Mouse (Mus musculus) heart, embryonic 14.5 days (tissue): ENCODE results near the gene Calr3. TPM values are rescaled to one million over a fixed set of nuclear protein-coding genes. Genes with fewer than 3 reads are reported as not detected.

Experiments
- ATAC-seq: fragments of 200-750 bp; cut with Nextera tagmentation; 2 replicates; pipeline ENCODE4 v1.8.0; 2017; ENCODE audit warnings: low read depth, moderate TSS enrichment; ENCODE audit not compliant: insufficient number of reproducible peaks, insufficient read depth, low FRiP score
- H3K27ac ChIP-seq, 2 experiments: fragments of 200-500 bp in 1 of 2; fragments of 300-500 bp in 1 of 2; sonication (generic) in 1 of 2; replicated peaks in 1 of 2; 2 replicates each; pipeline ENCODE4 v1.5.1; 2012 to 2014; ENCODE audit warnings: low read depth in 2 of 2, low read length in 2 of 2, control low read depth in 1 of 2, mild to moderate bottlenecking in 1 of 2, mixed read lengths in 1 of 2; ENCODE audit not compliant: control insufficient read depth in 1 of 2, insufficient read depth in 1 of 2
- H3K27me3 ChIP-seq: fragments of 300-500 bp; sonication (generic); 2 replicates; pipeline ENCODE4 v1.6.1; 2014; ENCODE audit warnings: mild to moderate bottlenecking, low read length, control low read depth; ENCODE audit not compliant: control insufficient read depth, insufficient read depth
- H3K36me3 ChIP-seq: fragments of 300-500 bp; sonication (generic); 2 replicates; pipeline ENCODE4 v1.6.1; 2014; ENCODE audit warnings: mild to moderate bottlenecking, control low read depth, low read length, mixed read lengths; ENCODE audit not compliant: control insufficient read depth, insufficient read depth
- H3K4me1 ChIP-seq, 2 experiments: fragments of 200-500 bp in 1 of 2; fragments of 300-500 bp in 1 of 2; sonication (generic) in 1 of 2; 2 replicates each; pipeline ENCODE4 v1.6.1; 2012 to 2014; ENCODE audit warnings: low read length in 2 of 2, control low read depth in 1 of 2, mixed read lengths in 1 of 2; ENCODE audit not compliant: control insufficient read depth in 2 of 2, insufficient read depth in 2 of 2
- H3K4me2 ChIP-seq: fragments of 300-500 bp; sonication (generic); 2 replicates; pipeline ENCODE4 v1.6.1; 2014; ENCODE audit warnings: mild to moderate bottlenecking, low read length
- H3K4me3 ChIP-seq, 2 experiments: fragments of 200-500 bp in 1 of 2; fragments of 300-500 bp in 1 of 2; sonication (generic) in 1 of 2; 2 replicates each; pipeline ENCODE4 v1.5.1; 2012 to 2014; ENCODE audit warnings: low read length in 2 of 2, mild to moderate bottlenecking in 2 of 2, control low read depth in 1 of 2, low read depth in 1 of 2, moderate library complexity in 1 of 2; ENCODE audit not compliant: control insufficient read depth in 1 of 2, insufficient read depth in 1 of 2
- H3K9ac ChIP-seq: fragments of 300-500 bp; sonication (generic); 2 replicates; pipeline ENCODE4 v1.6.1; 2014; ENCODE audit warnings: mild to moderate bottlenecking, low read length
- H3K9me3 ChIP-seq: fragments of 300-500 bp; sonication (generic); 2 replicates; pipeline ENCODE4 v1.6.1; 2016; ENCODE audit warnings: low read length, control low read depth; ENCODE audit not compliant: control insufficient read depth
- WGBS: fragments of 180-500 bp; shearing (Covaris S2); extraction: QIAGEN DNeasy Blood & Tissue Kit; methylation state at CpG from one replicate; pipeline ENCODE4 v1.1.7; 2014; 5-methylcytosine and 5-hydroxymethylcytosine counted together
- polyA plus RNA-seq: library from polyadenylated mRNA; unstranded; fragments of >200 nt; fragmentation: Nextera tagmentation; extraction: Ambion mirVana; gene quantifications from 2 replicates; pipeline ENCODE4 v1.2.1, GENCODE M21; 2014

Gene Calr3
- polyA plus RNA-seq, 1 experiment from 2014 or later: 1.6 TPM

DNA sequence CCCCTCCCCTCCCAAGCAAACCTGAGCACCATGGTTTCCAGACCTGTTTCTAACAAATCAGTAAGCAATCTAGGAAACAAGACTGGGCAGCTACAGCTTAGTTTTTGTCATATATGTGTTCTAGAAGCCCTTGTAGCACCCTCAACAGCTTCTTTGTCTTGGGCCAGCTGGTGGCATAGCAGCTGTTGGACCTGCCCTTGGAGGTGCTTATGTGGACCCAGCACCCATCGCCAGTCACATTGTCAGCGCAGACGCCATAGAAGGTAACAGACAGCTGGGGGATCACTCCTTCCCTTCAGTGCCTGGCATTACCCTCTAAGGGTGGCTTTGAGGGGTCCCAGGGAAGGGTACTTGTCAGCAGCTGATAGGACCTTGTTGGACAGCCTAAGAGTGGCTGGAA is 14.1 kb upstream of the Calr3 start:
- no peak overlapping the region for H3K27ac ChIP-seq
- WGBS: 86% methylated on average over 3 of the region's 3 CpGs
- no peaks in the 10 kb centered on the region; a peak in 1 of 4 replicates for H3K4me1 ChIP-seq
- no peak overlapping the region for H3K9ac ChIP-seq
- no peak overlapping the region for H3K4me2 ChIP-seq
- no peaks in the 10 kb centered on the region for H3K27me3 ChIP-seq
- peaks cover 83% of the 10 kb centered on the region for H3K36me3 ChIP-seq
- no peak for ATAC-seq
- H3K9me3 ChIP-seq: peaks cover 5% of the 10 kb centered on the region; the same call in 1 of the 2 replicates
- no peak overlapping the region for H3K4me3 ChIP-seq

GRCm38 (mm10) chr8:72455317-72455716 is 11.6 kb upstream of the Calr3 start:
- H3K36me3 ChIP-seq: peaks cover 81% of the 10 kb centered on the region

GRCm38 (mm10) chr8:72453904-72454303 is 10.2 kb upstream of the Calr3 start:
- H3K4me3 ChIP-seq: no peak overlapping the region
- no peak overlapping the region for H3K9ac ChIP-seq
- no peaks in the 10 kb centered on the region for H3K27me3 ChIP-seq
- no peak overlapping the region for H3K27ac ChIP-seq
- H3K4me1 ChIP-seq: no peaks in the 10 kb centered on the region; a peak in 1 of 4 replicates
- no peak overlapping the region for H3K4me2 ChIP-seq
- peaks cover 5% of the 10 kb centered on the region; the same call in 1 of the 2 replicates for H3K9me3 ChIP-seq
- H3K36me3 ChIP-seq: peaks cover 81% of the 10 kb centered on the region
- no peak for ATAC-seq
- 90% methylated on average over 2 of the region's 2 CpGs for WGBS

More at GRCm38 (mm10) chr8:72455317-72455716, 11.6 kb upstream of the Calr3 start:
- Histone ChIP-seq H3K9me3 (peaks cover 5% of the 10 kb centered on the region; the same call in 1 of the 2 replicates), H3K4me3 (no peak overlapping the region), H3K4me1 (no peaks in the 10 kb centered on the region; a peak in 1 of 4 replicates), H3K4me2 (no peak overlapping the region), H3K9ac (no peak overlapping the region), H3K27ac (no peak overlapping the region), H3K27me3 (no peaks in the 10 kb centered on the region)
- 54% methylated on average over 4 of the region's 4 CpGs for WGBS
- no peak for ATAC-seq

DNA sequence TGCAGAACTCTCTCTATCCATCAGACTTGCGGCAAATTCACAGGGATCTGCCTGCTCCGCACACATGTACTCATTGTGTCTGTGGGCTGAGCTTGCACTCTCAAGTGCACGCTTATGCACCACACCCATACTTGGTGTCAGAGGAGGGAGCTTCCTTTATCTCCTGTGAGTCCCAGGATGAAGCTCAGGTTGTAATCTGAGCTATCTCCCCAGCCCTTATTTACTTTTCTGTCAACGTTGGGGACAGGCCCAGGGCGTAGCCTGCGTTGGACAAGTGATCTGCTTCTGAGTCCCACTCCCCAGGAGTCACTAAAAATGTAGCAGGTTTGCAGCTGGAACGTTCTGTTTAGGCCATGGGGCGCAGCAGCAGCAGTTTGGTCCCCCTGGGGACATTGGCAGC is 7.8 kb upstream of the Calr3 start:
- Histone ChIP-seq H3K9ac (no peak overlapping the region), H3K36me3 (peaks cover 61% of the 10 kb centered on the region)
- WGBS: 71% methylated on average over 8 of the region's 8 CpGs

DNA sequence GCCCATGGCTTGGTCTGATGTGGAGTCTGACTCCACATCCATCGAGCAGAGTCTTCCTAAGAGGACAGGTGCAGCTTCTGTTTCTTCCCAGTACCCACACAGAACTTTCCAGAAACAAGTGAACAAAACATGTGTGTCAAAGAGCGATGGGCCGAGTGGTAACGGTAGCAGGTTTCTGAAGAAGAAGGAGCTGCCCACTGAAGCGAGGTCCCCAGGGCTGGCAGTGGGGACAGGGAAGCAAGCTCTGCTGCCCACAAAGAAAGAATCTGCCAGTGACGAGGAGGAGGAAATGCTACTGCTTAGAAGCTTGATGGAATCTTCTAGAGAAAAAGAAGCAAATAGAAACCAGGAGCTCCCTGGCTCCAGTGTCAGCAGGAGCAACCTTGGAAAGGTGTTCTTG is 1.4 kb upstream of the Calr3 start:
- WGBS: 94% methylated on average over 6 of the region's 6 CpGs
- Histone ChIP-seq H3K4me1 (peaks cover 4 to 6% of the 10 kb centered on the region in 2 experiments; a peak in 3 of 4 replicates), H3K27ac (no peak overlapping the region), H3K9me3 (no peaks in the 10 kb centered on the region), H3K27me3 (no peaks in the 10 kb centered on the region), H3K4me2 (no peak overlapping the region), H3K9ac (no peak overlapping the region), H3K4me3 (no peak overlapping the region), H3K36me3 (peaks cover 12% of the 10 kb centered on the region)
- no peak for ATAC-seq

More for the DNA sequence above, 7.8 kb upstream of the Calr3 start:
- no peak overlapping the region for H3K27ac ChIP-seq
- no peak overlapping the region for H3K4me3 ChIP-seq
- no peak overlapping the region for H3K4me2 ChIP-seq
- no peaks in the 10 kb centered on the region for H3K27me3 ChIP-seq
- no peaks in the 10 kb centered on the region; a peak in 1 of 4 replicates for H3K4me1 ChIP-seq
- peaks cover 5% of the 10 kb centered on the region; the same call in 1 of the 2 replicates for H3K9me3 ChIP-seq
- ATAC-seq: no peak

- peak overlapping the region in 1 of 2 experiments; percentile 6; a peak in 2 of 4 replicates for H3K27ac ChIP-seq
- peak overlapping the region; percentile 47 to 63 for H3K4me3 ChIP-seq
- H3K27me3 ChIP-seq: no peaks in the 10 kb centered on the region
- H3K4me2 ChIP-seq: peak overlapping the region; percentile 85
- peak overlapping the region; percentile 81 for H3K9ac ChIP-seq
- WGBS: 41% methylated on average over 6 of the region's 6 CpGs
- no peak for ATAC-seq
- H3K4me1 ChIP-seq: peaks cover 4 to 6% of the 10 kb centered on the region in 2 experiments; a peak in 3 of 4 replicates
- peaks cover 1% of the 10 kb centered on the region; the same call in 1 of the 2 replicates for H3K36me3 ChIP-seq
- H3K9me3 ChIP-seq: no peaks in the 10 kb centered on the region
Observed at GRCm38 (mm10) chr8:72443994-72444350, 302 bp upstream of the Calr3 start.

- ATAC-seq: no peak
- Histone ChIP-seq H3K9ac (no peak overlapping the region), H3K4me3 (no peak overlapping the region), H3K9me3 (no peaks in the 10 kb centered on the region), H3K36me3 (no peaks in the 10 kb centered on the region), H3K4me2 (no peak overlapping the region), H3K27me3 (no peaks in the 10 kb centered on the region), H3K27ac (no peak overlapping the region), H3K4me1 (peaks cover 8 to 10% of the 10 kb centered on the region in 2 experiments; a peak in 3 of 4 replicates)
- WGBS: 73% methylated on average over 8 of the region's 8 CpGs
Observed at GRCm38 (mm10) chr8:72438248-72439015, 5.2 kb downstream of the Calr3 start.
